In genomic region chr19:10841721-10842626, GRCm38 (mm10) we compare ENCODE assay signal across 10 mouse cellular contexts. TPM values are rescaled to one million over a fixed set of nuclear protein-coding genes. Genes with fewer than 3 reads are reported as not detected.
A peak's percentile ranks its signal among the peaks of the same experiment; 100 is the strongest.
DNase-seq lines count a peak whose midpoint lies in the region; ATAC-seq lines count a peak whose summit lies in the region.
"Had no signal": no experiment of that assay in that cellular context is flagged by ENCODE, and none has a peak within 500 bp of the region (broad histone marks: within the 10 kb centered on the region; RNA-seq: fewer than 3 reads in every experiment).

No protein-coding gene starts in this region.

- ATAC-seq in megakaryocyte-erythroid progenitor cell, adult 5-6 weeks (replicated peaks; ENCODE audit: low FRiP score, low TSS enrichment, poor library complexity, severe bottlenecking), result no peak; the same call in 1 of the 2 replicates
- no peak for ATAC-seq in forebrain, embryonic 15.5 days (replicated peaks)

- H3K9me3 ChIP-seq in heart, embryonic 10.5 days, result no peaks in the 10 kb centered on the region
- H3K9me3 ChIP-seq in forebrain, embryonic 15.5 days, result no peaks in the 10 kb centered on the region
- H3K9me3 ChIP-seq: G1E had no signal

- no peak overlapping the region for H3K9ac ChIP-seq in forebrain, embryonic 15.5 days (replicated peaks)

- no peak overlapping the region for H3K4me3 ChIP-seq in heart, embryonic 10.5 days
- H3K4me3 ChIP-seq in forebrain, embryonic 15.5 days, result no peak overlapping the region

- H3K36me3 ChIP-seq in heart, embryonic 10.5 days, result no peaks in the 10 kb centered on the region
- no peaks in the 10 kb centered on the region for H3K36me3 ChIP-seq in forebrain, embryonic 15.5 days
- H3K36me3 ChIP-seq: G1E had no signal

- H3K4me2 ChIP-seq in forebrain, embryonic 15.5 days (replicated peaks), result no peak overlapping the region

- peak; percentile 64 to 84 for DNase-seq in heart, adult 18-20 months
- DNase-seq in heart, embryonic 10.5 days (ENCODE audit: low spot score), result no peak
- peak; percentile 71 for DNase-seq in embryo, embryonic 9.5 days (ENCODE audit: extremely low spot score)
- DNase-seq in kidney, postnatal 25 days, result peak; percentile 40 to 49
- peak; percentile 82 to 91 for DNase-seq in monocyte, adult 2 months (ENCODE audit: low read depth in 1 of 2, low spot score in 2 of 2)
- DNase-seq in left cerebral cortex, adult 11 months (ENCODE audit: low spot score), result no peak

- peaks cover 22% of the 10 kb centered on the region; the same call in 1 of the 2 replicates for H3K27me3 ChIP-seq in heart, embryonic 10.5 days (ENCODE audit: insufficient read depth, poor library complexity, severe bottlenecking)
- no peaks in the 10 kb centered on the region for H3K27me3 ChIP-seq in forebrain, embryonic 15.5 days

- H3K27ac ChIP-seq in heart, embryonic 10.5 days, result no peak overlapping the region
- no peak overlapping the region for H3K27ac ChIP-seq in forebrain, embryonic 15.5 days (replicated peaks)

- WGBS in heart, embryonic 10.5 days, result 41% methylated on average over 16 of the region's 16 CpGs
- WGBS in forebrain, embryonic 15.5 days, result 68% methylated on average over 16 of the region's 16 CpGs

- peaks cover 18% of the 10 kb centered on the region for H3K4me1 ChIP-seq in heart, embryonic 10.5 days
- no peaks in the 10 kb centered on the region for H3K4me1 ChIP-seq in forebrain, embryonic 15.5 days

RNA-seq across cellular contexts. Expression of gene Slc15a3, which starts 2.4 kb away (rescaled TPM):
- 1 to 10 TPM; 2.1 TPM for total RNA-seq in heart, adult 18-20 months (2021)
- 0.16 and 0.22 TPM in 2 replicates for polyA plus RNA-seq in heart, embryonic 10.5 days (2016; fragmentation: Nextera tagmentation; extraction: Ambion mirVana)
- 0.50 and 0.99 TPM in 2 replicates for total RNA-seq in megakaryocyte-erythroid progenitor cell, adult 5-6 weeks (2014; fragmentation: Nextera tagmentation)
- 0.56 TPM in 1 of 2 replicates, not detected in the other for total RNA-seq in megakaryocyte-erythroid progenitor cell, adult 5-6 weeks (2017)
- 0.39 and 0.42 TPM in 2 replicates for polyA plus RNA-seq in forebrain, embryonic 15.5 days (2015; fragmentation: Nextera tagmentation; extraction: Ambion mirVana)

RNA-seq across cellular contexts. Expression of gene Cd6, which starts 12.1 kb away (rescaled TPM):
- total RNA-seq in heart, adult 18-20 months (2021), result 1 to 10 TPM in 1 of 2 experiments, under 1 TPM in 1; 0.17 to 1.2 TPM
- polyA plus RNA-seq in heart, embryonic 10.5 days (2016; fragmentation: Nextera tagmentation; extraction: Ambion mirVana), result 0.06 TPM in 1 of 2 replicates, not detected in the other
- total RNA-seq in megakaryocyte-erythroid progenitor cell, adult 5-6 weeks (2014; fragmentation: Nextera tagmentation), result 2.4 and 3.2 TPM in 2 replicates
- not detected in 2 replicates for total RNA-seq in megakaryocyte-erythroid progenitor cell, adult 5-6 weeks (2017)
- polyA plus RNA-seq in forebrain, embryonic 15.5 days (2015; fragmentation: Nextera tagmentation; extraction: Ambion mirVana), result not detected in 2 replicates
- polyA plus RNA-seq: G1E; testis, adult 2 months had no signal

RNA-seq across cellular contexts. Expression of gene Tmem132a, which starts 27.8 kb away (rescaled TPM):
- total RNA-seq in heart, adult 18-20 months (2021), result 10 to 100 TPM; 10.1 to 10.3 TPM
- 63.8 and 77.5 TPM in 2 replicates for polyA plus RNA-seq in heart, embryonic 10.5 days (2016; fragmentation: Nextera tagmentation; extraction: Ambion mirVana)
- total RNA-seq in megakaryocyte-erythroid progenitor cell, adult 5-6 weeks (2014; fragmentation: Nextera tagmentation), result 0.10 and 2.4 TPM in 2 replicates
- 0.23 and 0.56 TPM in 2 replicates for total RNA-seq in megakaryocyte-erythroid progenitor cell, adult 5-6 weeks (2017)
- 166 and 173 TPM in 2 replicates for polyA plus RNA-seq in forebrain, embryonic 15.5 days (2015; fragmentation: Nextera tagmentation; extraction: Ambion mirVana)

RNA-seq across cellular contexts. Expression of gene Tmem109, which starts 39.8 kb away (rescaled TPM):
- total RNA-seq in heart, adult 18-20 months (2021), result 100 to 1,000 TPM; 104 to 113 TPM
- polyA plus RNA-seq in heart, embryonic 10.5 days (2016; fragmentation: Nextera tagmentation; extraction: Ambion mirVana), result 67.8 and 68.2 TPM in 2 replicates
- total RNA-seq in megakaryocyte-erythroid progenitor cell, adult 5-6 weeks (2014; fragmentation: Nextera tagmentation), result 23.4 and 41.0 TPM in 2 replicates
- total RNA-seq in megakaryocyte-erythroid progenitor cell, adult 5-6 weeks (2017), result 11.1 and 21.7 TPM in 2 replicates
- polyA plus RNA-seq in forebrain, embryonic 15.5 days (2015; fragmentation: Nextera tagmentation; extraction: Ambion mirVana), result 39.9 and 40.2 TPM in 2 replicates

RNA-seq across cellular contexts. Expression of gene Prpf19, which starts 53.1 kb away (rescaled TPM):
- 100 to 1,000 TPM; 237 to 251 TPM for total RNA-seq in heart, adult 18-20 months (2021)
- polyA plus RNA-seq in heart, embryonic 10.5 days (2016; fragmentation: Nextera tagmentation; extraction: Ambion mirVana), result 21.3 and 48.5 TPM in 2 replicates
- 148 and 173 TPM in 2 replicates for total RNA-seq in megakaryocyte-erythroid progenitor cell, adult 5-6 weeks (2014; fragmentation: Nextera tagmentation)
- total RNA-seq in megakaryocyte-erythroid progenitor cell, adult 5-6 weeks (2017), result 145 and 393 TPM in 2 replicates
- 42.2 and 52.4 TPM in 2 replicates for polyA plus RNA-seq in forebrain, embryonic 15.5 days (2015; fragmentation: Nextera tagmentation; extraction: Ambion mirVana)

Comparison
In these comparisons a context has a peak if more than half of its experiments do, and no peak if none do; other contexts are left out.
1. DNase-seq: peak in heart, adult 18-20 months (2 of 2), embryo, embryonic 9.5 days (single experiment), kidney, postnatal 25 days (2 of 2) and monocyte, adult 2 months (2 of 2); none in heart, embryonic 10.5 days (single experiment) and left cerebral cortex, adult 11 months (single experiment).